Mouse (Mus musculus) gastrocnemius, adult 8-10 months (tissue): ENCODE measurements around the gene Stk40. TPM values are rescaled to one million over a fixed set of nuclear protein-coding genes. Genes with fewer than 3 reads are reported as not detected.
"Not testable (repeated sequence)": the region's sequence is repeated elsewhere in the genome, so short reads cannot be mapped to it uniquely, and the experiment has no call there.

Experiments used
- DNase-seq, 2 experiments: peaks; one replicate each; pipeline ENCODE4 v3.0.0; 2022; ENCODE audit warnings: low spot score in 2 of 2
- total RNA-seq, 4 experiments: library from RNA; stranded (reverse); gene quantifications; 2 replicates each; pipeline ENCODE4 v1.2.4; 2022

Stk40 gene
- 100 to 1,000 TPM; 122 to 135 (median 128) TPM for total RNA-seq

- peak; percentile 90 to 93 for DNase-seq
These were observed at the start of gene Stk40 for GRCm38 (mm10) chr4:126103590-126104068. Stk40 (plus strand) TSS chr4:126103957.

GRCm38 (mm10) chr4:126057207-126058133 lies 46.3 kb upstream of the Stk40 start:
- no peak for DNase-seq

GRCm38 (mm10) chr4:126058134-126058996 lies 45.4 kb upstream of the Stk40 start, which contains the start of gene Oscp1:
Oscp1 (plus strand) TSS chr4:126058565.
- peak; percentile 76 to 78 for DNase-seq

GRCm38 (mm10) chr4:126058997-126059362 lies 44.8 kb upstream of the Stk40 start:
- no peak for DNase-seq

- no peak for DNase-seq
These were observed 40.9 kb upstream of the Stk40 start for GRCm38 (mm10) chr4:126062856-126063255.

GRCm38 (mm10) chr4:126065241-126065640 lies 38.5 kb upstream of the Stk40 start:
- no peak for DNase-seq

GRCm38 (mm10) chr4:126067401-126068077 lies 36.2 kb upstream of the Stk40 start:
- peak; percentile 13 to 37 for DNase-seq

- DNase-seq = no peak
These were observed 34.9 kb upstream of the Stk40 start for GRCm38 (mm10) chr4:126068842-126069241.

- no peak for DNase-seq
These were observed 25.9 kb upstream of the Stk40 start for GRCm38 (mm10) chr4:126077833-126078232.

- DNase-seq = no peak
These were observed 24.5 kb upstream of the Stk40 start for GRCm38 (mm10) chr4:126079266-126079665.

- no peak for DNase-seq
These were observed 22.2 kb upstream of the Stk40 start for GRCm38 (mm10) chr4:126081601-126082000.

- DNase-seq = no peak
These were observed 20.7 kb upstream of the Stk40 start for GRCm38 (mm10) chr4:126083021-126083420.

GRCm38 (mm10) chr4:126084382-126084781 lies 19.4 kb upstream of the Stk40 start:
- DNase-seq = no peak

GRCm38 (mm10) chr4:126085996-126086576 lies 17.7 kb upstream of the Stk40 start:
- peak; percentile 67 to 81 for DNase-seq

- DNase-seq = no peak
These were observed 13.5 kb upstream of the Stk40 start for GRCm38 (mm10) chr4:126090101-126090847.

- no peak for DNase-seq
These were observed 13.0 kb upstream of the Stk40 start for GRCm38 (mm10) chr4:126090848-126091124.

GRCm38 (mm10) chr4:126091873-126092272 lies 11.9 kb upstream of the Stk40 start:
- DNase-seq = no peak

- DNase-seq = not testable (repeated sequence)
These were observed 7.9 kb upstream of the Stk40 start for GRCm38 (mm10) chr4:126095622-126096430.

GRCm38 (mm10) chr4:126096464-126097111 lies 7.2 kb upstream of the Stk40 start, which contains the start of gene Lsm10:
Lsm10 (plus strand) TSS chr4:126096623.
- peak; percentile 90 to 93 for DNase-seq
